Mouse (Mus musculus): ENCODE measurements around the gene Gm4297.
"Not testable (repeated sequence)": the region's sequence is repeated elsewhere in the genome, so short reads cannot be mapped to it uniquely, and the experiment has no call there.

The Gm4297 gene

DNA sequence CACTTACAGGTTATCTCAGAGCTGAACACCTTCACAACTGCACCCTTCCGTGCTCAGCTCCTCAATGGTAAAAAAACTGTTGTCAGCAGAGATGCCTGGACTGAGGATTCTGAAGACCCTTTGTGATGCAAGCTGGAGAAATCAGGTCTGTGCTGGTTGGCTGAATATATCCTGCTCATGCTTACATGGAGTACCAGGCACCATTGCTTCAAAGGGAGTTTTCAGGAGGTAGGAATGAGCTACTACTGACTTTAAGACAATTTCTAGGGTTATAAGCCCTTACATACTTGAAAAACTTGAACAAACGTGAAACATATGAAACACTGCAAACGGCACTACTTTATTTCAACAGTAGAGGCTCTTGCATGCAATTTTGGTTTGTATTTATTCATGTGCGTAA lies at the start of gene Gm4297:
Gene Gm4297, minus strand, starts transcription at position 101 of the 400 bp plus-strand sequence.
- not testable (repeated sequence) for DNase-seq (ENCODE audit: low read depth, low spot score)

Data from brain, adult 2 months (tissue).